Mouse (Mus musculus): ENCODE results near the gene Wipi2. TPM values are rescaled to one million over a fixed set of nuclear protein-coding genes. Genes with fewer than 3 reads are reported as not detected.

Wipi2 gene
- polyA plus RNA-seq, 1 experiment = 59.9 TPM

GRCm38 (mm10) chr5:142608259-142608988 lies 19.1 kb upstream of the Wipi2 start, which contains the start of gene Mmd2:
Mmd2 (minus strand) TSS chr5:142608800.
- 0 out of 2 replicates have a peak within 1 kb of the TSS, but pooled peaks have one; percentile 8 for H3K4me3 ChIP-seq (ENCODE audit: insufficient read depth, low read length)
- no peaks in the 10 kb centered on the region for H3K4me1 ChIP-seq (ENCODE audit: control insufficient read depth, insufficient read depth, low read length)
- H3K27ac ChIP-seq (ENCODE audit: insufficient read depth, low read length) = no peak within 1 kb of the TSS
- no peak for TF ChIP-seq CTCF (IDR thresholded peaks at IDR 0.05; ENCODE audit: borderline replicate concordance, insufficient read depth, low read length)
- no peak for TF ChIP-seq POLR2A (IDR thresholded peaks at IDR 0.05; ENCODE audit: low read depth, low read length)

- H3K4me3 ChIP-seq (ENCODE audit: insufficient read depth, low read length) = no peak overlapping the region
- no peak for TF ChIP-seq POLR2A (IDR thresholded peaks at IDR 0.05; ENCODE audit: low read depth, low read length)
- no peak for TF ChIP-seq CTCF (IDR thresholded peaks at IDR 0.05; ENCODE audit: borderline replicate concordance, insufficient read depth, low read length)
- H3K4me1 ChIP-seq (ENCODE audit: control insufficient read depth, insufficient read depth, low read length) = no peaks in the 10 kb centered on the region
- H3K27ac ChIP-seq (ENCODE audit: insufficient read depth, low read length) = no peak overlapping the region
Measured at GRCm38 (mm10) chr5:142608989-142609325, 18.5 kb upstream of the Wipi2 start.

- no peak overlapping the region for H3K27ac ChIP-seq (ENCODE audit: insufficient read depth, low read length)
- TF ChIP-seq POLR2A (IDR thresholded peaks at IDR 0.05; ENCODE audit: low read depth, low read length) (no peak), CTCF (IDR thresholded peaks at IDR 0.05; ENCODE audit: borderline replicate concordance, insufficient read depth, low read length) (no peak)
- H3K4me1 ChIP-seq (ENCODE audit: control insufficient read depth, insufficient read depth, low read length) = no peaks in the 10 kb centered on the region
- H3K4me3 ChIP-seq (ENCODE audit: insufficient read depth, low read length) = no peak overlapping the region
Measured at GRCm38 (mm10) chr5:142610362-142610761, 17.1 kb upstream of the Wipi2 start.

- Histone ChIP-seq H3K4me1 (ENCODE audit: control insufficient read depth, insufficient read depth, low read length) (no peaks in the 10 kb centered on the region), H3K4me3 (ENCODE audit: insufficient read depth, low read length) (no peak overlapping the region), H3K27ac (ENCODE audit: insufficient read depth, low read length) (no peak overlapping the region)
- no peak for TF ChIP-seq CTCF (IDR thresholded peaks at IDR 0.05; ENCODE audit: borderline replicate concordance, insufficient read depth, low read length)
- no peak for TF ChIP-seq POLR2A (IDR thresholded peaks at IDR 0.05; ENCODE audit: low read depth, low read length)
Measured at GRCm38 (mm10) chr5:142614513-142614912, 13.0 kb upstream of the Wipi2 start.

GRCm38 (mm10) chr5:142615638-142616037 lies 11.9 kb upstream of the Wipi2 start:
- H3K27ac ChIP-seq (ENCODE audit: insufficient read depth, low read length) = no peak overlapping the region
- TF ChIP-seq CTCF (IDR thresholded peaks at IDR 0.05; ENCODE audit: borderline replicate concordance, insufficient read depth, low read length) = no peak
- TF ChIP-seq POLR2A (IDR thresholded peaks at IDR 0.05; ENCODE audit: low read depth, low read length) = no peak
- H3K4me1 ChIP-seq (ENCODE audit: control insufficient read depth, insufficient read depth, low read length) = no peaks in the 10 kb centered on the region
- H3K4me3 ChIP-seq (ENCODE audit: insufficient read depth, low read length) = no peak overlapping the region

GRCm38 (mm10) chr5:142616326-142616725 lies 11.2 kb upstream of the Wipi2 start:
- no peak for TF ChIP-seq POLR2A (IDR thresholded peaks at IDR 0.05; ENCODE audit: low read depth, low read length)

GRCm38 (mm10) chr5:142619866-142620265 lies 7.6 kb upstream of the Wipi2 start:
- no peak overlapping the region for H3K4me3 ChIP-seq (ENCODE audit: insufficient read depth, low read length)
- no peak overlapping the region for H3K27ac ChIP-seq (ENCODE audit: insufficient read depth, low read length)
- TF ChIP-seq POLR2A (IDR thresholded peaks at IDR 0.05; ENCODE audit: low read depth, low read length) = no peak
- TF ChIP-seq CTCF (IDR thresholded peaks at IDR 0.05; ENCODE audit: borderline replicate concordance, insufficient read depth, low read length) = peak; percentile 60; the same call in 1 of the 2 replicates

More at GRCm38 (mm10) chr5:142616326-142616725, 11.2 kb upstream of the Wipi2 start:
- Histone ChIP-seq H3K4me1 (ENCODE audit: control insufficient read depth, insufficient read depth, low read length) (no peaks in the 10 kb centered on the region), H3K27ac (ENCODE audit: insufficient read depth, low read length) (no peak overlapping the region), H3K4me3 (ENCODE audit: insufficient read depth, low read length) (no peak overlapping the region)

GRCm38 (mm10) chr5:142621421-142621820 lies 6.1 kb upstream of the Wipi2 start:
- no peak overlapping the region for H3K4me3 ChIP-seq (ENCODE audit: insufficient read depth, low read length)
- no peak overlapping the region for H3K27ac ChIP-seq (ENCODE audit: insufficient read depth, low read length)
- no peaks in the 10 kb centered on the region for H3K4me1 ChIP-seq (ENCODE audit: control insufficient read depth, insufficient read depth, low read length)
- no peak for TF ChIP-seq CTCF (IDR thresholded peaks at IDR 0.05; ENCODE audit: borderline replicate concordance, insufficient read depth, low read length)
- no peak for TF ChIP-seq POLR2A (IDR thresholded peaks at IDR 0.05; ENCODE audit: low read depth, low read length)

More at GRCm38 (mm10) chr5:142619866-142620265, 7.6 kb upstream of the Wipi2 start:
- no peaks in the 10 kb centered on the region for H3K4me1 ChIP-seq (ENCODE audit: control insufficient read depth, insufficient read depth, low read length)

GRCm38 (mm10) chr5:142622134-142622533 lies 5.4 kb upstream of the Wipi2 start:
- TF ChIP-seq POLR2A (IDR thresholded peaks at IDR 0.05; ENCODE audit: low read depth, low read length) = no peak
- no peak for TF ChIP-seq CTCF (IDR thresholded peaks at IDR 0.05; ENCODE audit: borderline replicate concordance, insufficient read depth, low read length)
- Histone ChIP-seq H3K27ac (ENCODE audit: insufficient read depth, low read length) (no peak overlapping the region), H3K4me3 (ENCODE audit: insufficient read depth, low read length) (no peak overlapping the region), H3K4me1 (ENCODE audit: control insufficient read depth, insufficient read depth, low read length) (no peaks in the 10 kb centered on the region)

GRCm38 (mm10) chr5:142623080-142623479 lies 4.4 kb upstream of the Wipi2 start:
- no peak overlapping the region for H3K27ac ChIP-seq (ENCODE audit: insufficient read depth, low read length)
- H3K4me3 ChIP-seq (ENCODE audit: insufficient read depth, low read length) = no peak overlapping the region
- TF ChIP-seq POLR2A (IDR thresholded peaks at IDR 0.05; ENCODE audit: low read depth, low read length) (no peak), CTCF (IDR thresholded peaks at IDR 0.05; ENCODE audit: borderline replicate concordance, insufficient read depth, low read length) (no peak)
- no peaks in the 10 kb centered on the region for H3K4me1 ChIP-seq (ENCODE audit: control insufficient read depth, insufficient read depth, low read length)

Data from embryonic fibroblast, embryonic 13.5 days (primary cell).